Mouse (Mus musculus) spleen, adult 2 months (tissue): ENCODE measurements around the gene Adamts10.

Experiments used
- CTCF ChIP-seq: fragments of 200-500 bp; IDR thresholded peaks from 2 replicates; pipeline ENCODE4 v1.5.1; 2011; ENCODE audit warnings: mild to moderate bottlenecking, inconsistent platforms; ENCODE audit not compliant: insufficient read depth, insufficient read length, insufficient replicate concordance; ENCODE audit errors: extremely low read depth
- POLR2A ChIP-seq: fragments of 200-500 bp; IDR thresholded peaks from 2 replicates; pipeline ENCODE4 v1.6.1; 2011; ENCODE audit warnings: low read depth, low read length, inconsistent platforms

GRCm38 (mm10) chr17:33491371-33491770, 32.6 kb upstream of the Adamts10 start:
- TF ChIP-seq CTCF (no peak), POLR2A (no peak)
